Mouse (Mus musculus): ENCODE measurements around the gene Pml.

DNA sequence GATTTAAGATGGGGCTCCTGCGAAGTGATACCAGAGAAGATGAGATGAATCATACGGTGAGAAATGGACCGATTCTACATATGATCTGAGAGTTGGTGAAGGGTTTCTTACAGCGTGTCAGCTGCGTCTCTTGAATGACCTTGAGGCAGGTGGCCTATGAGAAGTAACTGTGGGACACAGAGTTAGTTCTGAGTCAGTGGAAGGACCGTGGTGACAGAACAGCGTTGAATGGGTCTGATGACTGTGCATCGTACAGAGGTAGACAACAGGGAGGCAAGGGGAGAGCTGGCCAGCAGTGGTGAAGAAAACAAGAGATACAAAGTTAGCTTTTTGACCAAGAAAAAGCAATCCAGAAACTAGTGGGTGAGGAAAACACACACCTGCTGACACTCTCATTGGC is 736 bp upstream of the Pml start:
- TF ChIP-seq EP300 (IDR thresholded peaks at IDR 0.05; ENCODE audit: insufficient read depth, low read depth, low read length) (no peak), POLR2A (IDR thresholded peaks at IDR 0.05; ENCODE audit: insufficient read depth, low read length) (no peak)

Data from ES-Bruce4 (cell line).